8 mouse cellular contexts compared by ENCODE assay signal in genomic region chr19:6241274-6242107, GRCm38 (mm10). TPM values are rescaled to one million over a fixed set of nuclear protein-coding genes. Genes with fewer than 3 reads are reported as not detected.
DNase-seq lines count a peak whose midpoint lies in the region; ATAC-seq and TF ChIP-seq lines count a peak whose summit lies in the region.

Gene Atg2a, plus strand, starts transcription at chr19:6241668.

- ATAC-seq in cerebellum, adult (ENCODE audit: insufficient number of reproducible peaks, low FRiP score, low TSS enrichment), result peak; percentile 91
- peak; percentile 94 for ATAC-seq in forebrain, embryonic 13.5 days
- peak; percentile 92 for ATAC-seq in liver, postnatal 0 days
- peak; percentile 94 for ATAC-seq in neural tube, embryonic 14.5 days (ENCODE audit: low read depth)

- intact Hi-C loops in heart, postnatal 10 days (cut with DNase I), result no loop called here

- TF ChIP-seq POLR2A in ES-Bruce4 (IDR thresholded peaks at IDR 0.05; ENCODE audit: insufficient read depth, low read length), result no peak

- WGBS in forebrain, embryonic 13.5 days, result under 1% methylated on average over 55 of the region's 55 CpGs
- WGBS in large intestine, adult 2 months, result under 1% methylated on average over 55 of the region's 55 CpGs
- WGBS in liver, postnatal 0 days (ENCODE audit: insufficient replicate concordance), result 1% methylated on average over 53 of the region's 55 CpGs
- WGBS in neural tube, embryonic 14.5 days, result under 1% methylated on average over 55 of the region's 55 CpGs

- peak within 1 kb of the TSS; percentile 90 for H3K27ac ChIP-seq in ES-Bruce4 (ENCODE audit: insufficient read depth, low read length)
- peak within 1 kb of the TSS; percentile 31 for H3K27ac ChIP-seq in forebrain, embryonic 13.5 days
- H3K27ac ChIP-seq in liver, postnatal 0 days (ENCODE audit: low read depth), result peak within 1 kb of the TSS; percentile 98
- H3K27ac ChIP-seq in neural tube, embryonic 14.5 days (ENCODE audit: low read depth, low read length), result no peak within 1 kb of the TSS

- H3K4me2 ChIP-seq in forebrain, embryonic 13.5 days, result peak within 1 kb of the TSS; percentile 94
- peak within 1 kb of the TSS; percentile 78 for H3K4me2 ChIP-seq in liver, postnatal 0 days (ENCODE audit: low read depth, low read length)
- peak within 1 kb of the TSS; percentile 91 for H3K4me2 ChIP-seq in neural tube, embryonic 14.5 days (ENCODE audit: low read depth, low read length)

- H3K27me3 ChIP-seq in ES-Bruce4 (ENCODE audit: control insufficient read depth, insufficient read depth, low read length, poor library complexity, severe bottlenecking), result no peaks in the 10 kb centered on the region
- H3K27me3 ChIP-seq in forebrain, embryonic 13.5 days, result no peaks in the 10 kb centered on the region
- H3K27me3 ChIP-seq in liver, postnatal 0 days (ENCODE audit: insufficient read depth, low read length), result no peaks in the 10 kb centered on the region
- no peaks in the 10 kb centered on the region for H3K27me3 ChIP-seq in neural tube, embryonic 14.5 days (ENCODE audit: control insufficient read depth, insufficient read depth, low read length)

- TF ChIP-seq EP300 in ES-Bruce4 (IDR thresholded peaks at IDR 0.05; ENCODE audit: insufficient read depth, low read depth, low read length), result no peak
- peak; percentile 76; the same call in 1 of the 2 replicates for TF ChIP-seq EP300 in liver, postnatal 0 days (IDR thresholded peaks at IDR 0.05; ENCODE audit: low read depth)

- DNase-seq in heart, postnatal 10 days, result peak; percentile 98 to 99
- peak; percentile 98 for DNase-seq in large intestine, adult 2 months (ENCODE audit: low read depth, low spot score)
- DNase-seq in liver, postnatal 0 days, result peak; percentile 99
- peak; percentile 99 for DNase-seq in testis, postnatal 10 days (ENCODE audit: low spot score)

- TF ChIP-seq CTCF in ES-Bruce4 (IDR thresholded peaks at IDR 0.05; ENCODE audit: low read depth, low read length), result no peak
- no peak; the same call in 1 of the 2 replicates for TF ChIP-seq CTCF in liver, postnatal 0 days (IDR thresholded peaks at IDR 0.05; ENCODE audit: low read depth)

- H3K4me3 ChIP-seq in ES-Bruce4 (ENCODE audit: low read depth, low read length), result peak within 1 kb of the TSS; percentile 81
- peak within 1 kb of the TSS; percentile 87 for H3K4me3 ChIP-seq in forebrain, embryonic 13.5 days
- H3K4me3 ChIP-seq in liver, postnatal 0 days (ENCODE audit: low read depth, low read length), result peak within 1 kb of the TSS; percentile 82
- peak within 1 kb of the TSS; percentile 48 for H3K4me3 ChIP-seq in neural tube, embryonic 14.5 days (ENCODE audit: low read depth, low read length)

- H3K4me1 ChIP-seq in ES-Bruce4 (ENCODE audit: control insufficient read depth, insufficient read depth, low read length), result peaks cover 5% of the 10 kb centered on the region
- H3K4me1 ChIP-seq in forebrain, embryonic 13.5 days, result peaks cover 10% of the 10 kb centered on the region
- peaks cover 37% of the 10 kb centered on the region for H3K4me1 ChIP-seq in liver, postnatal 0 days (ENCODE audit: insufficient read depth)
- peaks cover 9% of the 10 kb centered on the region for H3K4me1 ChIP-seq in neural tube, embryonic 14.5 days (ENCODE audit: control insufficient read depth, insufficient read depth, low read length)

- no peaks in the 10 kb centered on the region; the same call in 1 of the 2 replicates for H3K36me3 ChIP-seq in ES-Bruce4 (ENCODE audit: control insufficient read depth, insufficient read depth, low read length, poor library complexity, severe bottlenecking)
- peaks cover 30% of the 10 kb centered on the region for H3K36me3 ChIP-seq in forebrain, embryonic 13.5 days (ENCODE audit: poor library complexity, severe bottlenecking)
- peaks cover 24% of the 10 kb centered on the region for H3K36me3 ChIP-seq in liver, postnatal 0 days (replicated peaks; ENCODE audit: insufficient read depth, low read length)
- H3K36me3 ChIP-seq in neural tube, embryonic 14.5 days (ENCODE audit: control insufficient read depth, insufficient read depth, low read length), result peaks cover 18% of the 10 kb centered on the region

- no peaks in the 10 kb centered on the region for H3K9me3 ChIP-seq in ES-Bruce4 (replicated peaks; ENCODE audit: control insufficient read depth, insufficient read depth, low read length, poor library complexity, severe bottlenecking)
- no peaks in the 10 kb centered on the region for H3K9me3 ChIP-seq in forebrain, embryonic 13.5 days (replicated peaks)
- H3K9me3 ChIP-seq in liver, postnatal 0 days (ENCODE audit: low read length), result no peaks in the 10 kb centered on the region
- H3K9me3 ChIP-seq in neural tube, embryonic 14.5 days (ENCODE audit: control insufficient read depth, low read length), result no peaks in the 10 kb centered on the region

- H3K9ac ChIP-seq in ES-Bruce4 (ENCODE audit: low read depth, poor library complexity, severe bottlenecking), result peak within 1 kb of the TSS; percentile 54
- peak within 1 kb of the TSS; percentile 95 for H3K9ac ChIP-seq in forebrain, embryonic 13.5 days
- peak within 1 kb of the TSS; percentile 93 for H3K9ac ChIP-seq in liver, postnatal 0 days (replicated peaks)
- H3K9ac ChIP-seq in neural tube, embryonic 14.5 days (replicated peaks; ENCODE audit: low read depth, low read length), result peak within 1 kb of the TSS; percentile 71

RNA-seq across cellular contexts. Expression of gene Atg2a, which starts in this region (rescaled TPM):
- polyA plus RNA-seq in ES-Bruce4 (2011; ENCODE audit: insufficient read depth, insufficient read length, low read depth, missing spikeins), result 10.9 and 11.1 TPM in 2 replicates
- polyA plus RNA-seq in forebrain, embryonic 13.5 days (2015; fragmentation: Nextera tagmentation; extraction: Ambion mirVana), result 8.9 and 9.7 TPM in 2 replicates
- total RNA-seq in heart, postnatal 10 days (2021), result 10 to 100 TPM; 17.7 to 19.0 TPM
- polyA plus RNA-seq in large intestine, adult 2 months (2012; rRNA removed), result 23.3 and 32.0 TPM in 2 replicates
- polyA plus RNA-seq in liver, postnatal 0 days (2015; fragmentation: Nextera tagmentation; extraction: Ambion mirVana), result 3.4 and 3.8 TPM in 2 replicates
- 16.0 and 16.1 TPM in 2 replicates for polyA plus RNA-seq in neural tube, embryonic 14.5 days (2014; fragmentation: Nextera tagmentation; extraction: Ambion mirVana)
